Mouse (Mus musculus) limb, embryonic 15.5 days (tissue): ENCODE data around the gene Scube2. TPM values are rescaled to one million over a fixed set of nuclear protein-coding genes. Genes with fewer than 3 reads are reported as not detected.

Experiments
- ATAC-seq: fragments of 200-750 bp; cut with Nextera tagmentation; 2 replicates; pipeline ENCODE4 v1.8.0; 2017; ENCODE audit warnings: low read depth, moderate TSS enrichment; ENCODE audit not compliant: insufficient number of reproducible peaks, low FRiP score, low TSS enrichment
- H3K27ac ChIP-seq: fragments of 300-500 bp; sonication (generic); 2 replicates; pipeline ENCODE4 v1.5.1; 2015; ENCODE audit warnings: moderate library complexity, mild to moderate bottlenecking, inconsistent platforms
- H3K27me3 ChIP-seq: fragments of 300-500 bp; sonication (generic); 2 replicates; pipeline ENCODE4 v1.6.1; 2015; ENCODE audit warnings: inconsistent platforms
- H3K36me3 ChIP-seq: fragments of 300-500 bp; sonication (generic); 2 replicates; pipeline ENCODE4 v1.6.1; 2015; ENCODE audit warnings: inconsistent platforms
- H3K4me1 ChIP-seq: fragments of 300-500 bp; sonication (generic); 2 replicates; pipeline ENCODE4 v1.6.1; 2015; ENCODE audit warnings: inconsistent platforms
- H3K4me2 ChIP-seq: fragments of 300-500 bp; sonication (generic); 2 replicates; pipeline ENCODE4 v1.6.1; 2015; ENCODE audit warnings: mild to moderate bottlenecking, inconsistent platforms
- H3K4me3 ChIP-seq: fragments of 300-500 bp; sonication (generic); 2 replicates; pipeline ENCODE4 v1.5.1; 2015; ENCODE audit warnings: mild to moderate bottlenecking, inconsistent platforms
- H3K9ac ChIP-seq: fragments of 300-500 bp; sonication (generic); 2 replicates; pipeline ENCODE4 v1.6.1; 2015; ENCODE audit warnings: inconsistent platforms
- H3K9me3 ChIP-seq: fragments of 300-500 bp; sonication (generic); 2 replicates; pipeline ENCODE4 v1.6.1; 2016; ENCODE audit warnings: inconsistent platforms
- WGBS: fragments of 180-500 bp; shearing (Covaris S2); methylation state at CpG from one replicate; pipeline ENCODE4 v1.1.7; 2015; 5-methylcytosine and 5-hydroxymethylcytosine counted together
- polyA plus RNA-seq: library from polyadenylated mRNA; unstranded; fragments of >200 nt; fragmentation: Nextera tagmentation; extraction: Ambion mirVana; gene quantifications from 2 replicates; pipeline ENCODE4 v1.2.1, GENCODE M21; 2015

The Scube2 gene
- polyA plus RNA-seq, 1 experiment from 2014 or later = 11.6 TPM

DNA sequence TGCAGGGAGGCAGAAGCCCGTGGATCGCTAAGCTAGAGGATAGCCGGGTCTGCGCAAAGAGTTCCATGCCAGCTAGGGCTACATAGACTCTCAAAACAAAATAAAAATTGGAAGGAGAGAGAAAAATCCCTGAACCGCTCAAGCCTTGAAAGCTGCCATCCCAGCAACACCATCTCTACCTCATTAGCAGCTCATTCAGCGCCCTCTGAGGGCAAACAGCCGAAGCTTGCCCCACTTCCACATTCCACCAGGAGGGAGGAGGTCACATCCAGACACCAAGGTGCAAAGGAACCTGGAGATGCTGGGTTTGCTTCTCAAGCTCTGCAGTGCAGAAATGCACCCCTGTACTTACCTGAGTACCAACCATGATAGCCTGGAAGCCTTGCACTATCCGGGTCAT, 10.6 kb upstream of the Scube2 start:
- H3K27me3 ChIP-seq = no peaks in the 10 kb centered on the region
- no peak for ATAC-seq
- WGBS = 55% methylated on average over 8 of the region's 8 CpGs

DNA sequence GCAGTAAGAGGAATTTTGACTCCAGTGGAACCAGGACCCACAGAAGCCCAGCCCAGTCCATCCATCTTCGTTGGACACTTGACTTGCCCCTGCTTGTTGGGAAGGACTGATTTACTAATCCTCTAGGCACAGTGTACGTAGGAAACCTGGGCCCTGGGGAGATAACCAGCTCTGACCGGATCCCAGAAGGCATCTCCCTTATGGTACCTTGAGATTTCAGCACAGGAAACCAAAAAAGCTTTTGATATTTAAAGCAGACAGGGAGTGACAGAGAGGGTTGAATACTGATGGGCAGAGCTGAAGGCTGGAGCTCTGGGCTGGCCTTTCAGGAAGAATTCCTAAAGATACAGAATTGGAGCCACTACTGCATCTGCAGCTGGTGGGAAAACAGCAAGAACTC, 10.1 kb upstream of the Scube2 start:
- H3K4me3 ChIP-seq = no peak overlapping the region
- H3K9ac ChIP-seq = no peak overlapping the region
- no peak for ATAC-seq
- no peak overlapping the region for H3K4me2 ChIP-seq
- H3K27ac ChIP-seq = no peak overlapping the region
- no peaks in the 10 kb centered on the region for H3K27me3 ChIP-seq
- peaks cover 4% of the 10 kb centered on the region; the same call in 1 of the 2 replicates for H3K4me1 ChIP-seq
- H3K9me3 ChIP-seq = no peaks in the 10 kb centered on the region
- no peaks in the 10 kb centered on the region for H3K36me3 ChIP-seq
- 47% methylated on average over 3 of the region's 3 CpGs for WGBS

More for the DNA sequence above, 10.6 kb upstream of the Scube2 start:
- no peak overlapping the region for H3K27ac ChIP-seq
- no peak overlapping the region for H3K9ac ChIP-seq
- H3K9me3 ChIP-seq = no peaks in the 10 kb centered on the region
- no peak overlapping the region for H3K4me3 ChIP-seq
- H3K4me1 ChIP-seq = peaks cover 4% of the 10 kb centered on the region; the same call in 1 of the 2 replicates
- no peaks in the 10 kb centered on the region for H3K36me3 ChIP-seq
- H3K4me2 ChIP-seq = no peak overlapping the region

- H3K27me3 ChIP-seq = no peaks in the 10 kb centered on the region
- no peak overlapping the region for H3K27ac ChIP-seq
- ATAC-seq = no peak
- no peaks in the 10 kb centered on the region for H3K9me3 ChIP-seq
- no peak overlapping the region for H3K4me2 ChIP-seq
- H3K4me1 ChIP-seq = peaks cover 4% of the 10 kb centered on the region; the same call in 1 of the 2 replicates
- no peaks in the 10 kb centered on the region for H3K36me3 ChIP-seq
- no peak overlapping the region for H3K4me3 ChIP-seq
- no peak overlapping the region for H3K9ac ChIP-seq
Observed at GRCm38 (mm10) chr7:109875033-109875432, 9.6 kb upstream of the Scube2 start.

DNA sequence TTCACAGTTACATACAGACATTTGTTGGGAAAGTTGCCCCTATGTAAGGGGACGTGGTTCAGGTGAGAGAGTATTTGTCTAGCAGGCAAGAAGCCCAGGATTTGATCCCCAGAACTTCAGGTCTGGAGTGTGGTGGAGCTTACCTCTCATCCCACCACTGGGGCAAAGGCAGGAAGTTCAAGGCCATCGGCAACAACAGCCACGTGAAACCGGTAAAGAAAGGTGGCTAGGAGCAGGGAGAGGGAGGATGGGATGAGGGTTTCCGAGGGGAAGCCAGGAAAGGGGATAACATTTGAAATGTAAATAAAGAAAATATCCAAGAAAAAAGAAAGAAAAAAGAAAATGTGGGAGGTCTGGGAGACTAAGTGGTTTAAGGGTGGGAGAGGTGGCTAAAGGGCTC, 7.7 kb upstream of the Scube2 start:
- H3K4me3 ChIP-seq = no peak overlapping the region
- no peak overlapping the region for H3K27ac ChIP-seq
- no peaks in the 10 kb centered on the region for H3K9me3 ChIP-seq
- H3K36me3 ChIP-seq = no peaks in the 10 kb centered on the region
- no peak overlapping the region for H3K4me2 ChIP-seq
- 52% methylated on average over 5 of the region's 5 CpGs for WGBS
- no peak for ATAC-seq
- H3K4me1 ChIP-seq = 0 out of 2 replicates have a peak, but pooled peaks cover 2% of the 10 kb centered on the region
- no peak overlapping the region for H3K9ac ChIP-seq
- no peaks in the 10 kb centered on the region for H3K27me3 ChIP-seq

DNA sequence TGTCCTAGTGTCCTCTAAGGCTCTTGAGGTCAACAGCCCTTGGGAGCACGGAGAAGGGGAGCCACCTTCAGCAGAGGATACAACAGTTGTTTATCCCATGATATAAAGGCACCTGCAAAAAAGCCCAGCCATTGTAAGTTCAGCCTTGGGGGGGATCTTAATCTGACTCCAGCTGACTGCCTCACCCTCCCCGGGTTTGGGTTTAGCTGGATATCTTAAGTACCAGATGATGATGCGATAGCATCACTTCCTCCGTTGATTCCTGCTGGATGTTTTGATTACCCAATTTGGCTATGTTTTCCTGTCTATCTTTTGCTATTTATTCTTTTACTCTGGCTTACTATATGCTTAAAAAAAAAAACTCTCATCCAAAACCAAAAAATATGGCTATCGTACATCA, 5.8 kb upstream of the Scube2 start:
- Histone ChIP-seq H3K36me3 (no peaks in the 10 kb centered on the region), H3K27me3 (peaks cover 11% of the 10 kb centered on the region; the same call in 1 of the 2 replicates), H3K4me1 (0 out of 2 replicates have a peak, but pooled peaks cover 2% of the 10 kb centered on the region), H3K27ac (no peak overlapping the region), H3K9ac (no peak overlapping the region), H3K9me3 (no peaks in the 10 kb centered on the region), H3K4me2 (no peak overlapping the region), H3K4me3 (no peak overlapping the region)
- 83% methylated on average over 5 of the region's 5 CpGs for WGBS
- no peak for ATAC-seq

- ATAC-seq = no peak
- H3K4me2 ChIP-seq = no peak overlapping the region
- H3K9me3 ChIP-seq = no peaks in the 10 kb centered on the region
- no peak overlapping the region for H3K4me3 ChIP-seq
- H3K27me3 ChIP-seq = peaks cover 35% of the 10 kb centered on the region
- no peak overlapping the region for H3K9ac ChIP-seq
- no peak overlapping the region for H3K27ac ChIP-seq
- H3K36me3 ChIP-seq = no peaks in the 10 kb centered on the region
- whole genome bisulfite sequencing = 30% methylated on average over 3 of the region's 3 CpGs
- peaks cover 18% of the 10 kb centered on the region for H3K4me1 ChIP-seq
Observed at GRCm38 (mm10) chr7:109868498-109868897, 3.0 kb upstream of the Scube2 start.

DNA sequence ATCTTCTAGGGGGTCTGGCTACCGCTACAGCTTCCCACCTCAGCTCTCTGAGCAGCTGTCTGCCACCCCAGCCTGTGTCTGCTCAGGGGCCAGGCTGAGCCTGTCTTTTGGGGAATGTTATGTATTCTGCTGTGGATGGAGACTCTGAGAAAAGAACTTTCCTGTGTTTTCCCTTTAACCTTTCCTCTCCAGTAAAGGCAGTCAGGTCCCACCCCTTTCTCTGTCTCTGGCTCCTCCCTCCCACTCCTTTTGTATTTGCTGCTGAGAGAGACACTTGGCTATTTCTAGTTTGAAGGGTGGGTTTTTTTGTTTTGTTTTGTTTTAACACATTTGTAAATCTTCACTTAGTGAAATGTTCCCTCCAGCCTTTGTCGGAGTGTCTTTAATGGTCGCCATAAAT, 1.2 kb upstream of the Scube2 start:
- Histone ChIP-seq H3K9me3 (no peaks in the 10 kb centered on the region), H3K4me1 (peaks cover 18% of the 10 kb centered on the region), H3K4me3 (no peak overlapping the region), H3K9ac (no peak overlapping the region), H3K4me2 (no peak overlapping the region), H3K36me3 (no peaks in the 10 kb centered on the region), H3K27ac (no peak overlapping the region), H3K27me3 (peaks cover 44% of the 10 kb centered on the region)
- WGBS = 54% methylated on average over 3 of the region's 3 CpGs
- ATAC-seq = no peak

GRCm38 (mm10) chr7:109863561-109863960, 1.9 kb downstream of the Scube2 start:
- H3K4me3 ChIP-seq = no peak overlapping the region
- H3K27me3 ChIP-seq = peaks cover 44% of the 10 kb centered on the region
- H3K27ac ChIP-seq = no peak overlapping the region
- 29% methylated on average over 4 of the region's 4 CpGs for WGBS
- H3K9ac ChIP-seq = no peak overlapping the region
- H3K4me1 ChIP-seq = peaks cover 17% of the 10 kb centered on the region
- no peaks in the 10 kb centered on the region for H3K9me3 ChIP-seq
- H3K4me2 ChIP-seq = no peak overlapping the region
- no peak for ATAC-seq
- H3K36me3 ChIP-seq = no peaks in the 10 kb centered on the region

DNA sequence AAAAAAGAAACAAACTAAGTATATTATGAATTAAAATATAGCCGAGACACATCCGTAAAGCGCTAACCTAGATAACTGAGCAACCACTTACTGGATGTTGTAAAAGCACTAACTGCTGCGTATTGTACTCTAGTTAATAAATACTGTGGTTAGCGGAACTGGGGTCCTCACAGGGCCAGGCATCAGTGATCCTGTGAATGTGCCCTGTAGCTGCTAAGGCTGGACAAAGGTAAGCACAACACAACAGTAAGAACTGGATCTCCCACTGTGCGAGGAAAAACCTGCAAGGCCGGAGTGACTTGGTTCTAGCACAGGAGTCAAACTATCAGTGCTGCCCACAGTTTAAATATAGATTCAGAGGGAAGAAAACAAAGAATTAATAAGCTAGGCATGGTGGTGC, 5.3 kb downstream of the Scube2 start:
- no peak overlapping the region for H3K4me3 ChIP-seq
- no peak for ATAC-seq
- H3K4me2 ChIP-seq = no peak overlapping the region
- 77% methylated on average over 7 of the region's 7 CpGs for WGBS
- H3K9ac ChIP-seq = no peak overlapping the region
- no peak overlapping the region for H3K27ac ChIP-seq
- peaks cover 8% of the 10 kb centered on the region for H3K4me1 ChIP-seq
- no peaks in the 10 kb centered on the region for H3K9me3 ChIP-seq
- H3K27me3 ChIP-seq = peaks cover 26% of the 10 kb centered on the region
- no peaks in the 10 kb centered on the region for H3K36me3 ChIP-seq

GRCm38 (mm10) chr7:109859354-109859753, 6.1 kb downstream of the Scube2 start:
- 65% methylated on average over 6 of the region's 6 CpGs for WGBS
- Histone ChIP-seq H3K36me3 (no peaks in the 10 kb centered on the region), H3K9me3 (no peaks in the 10 kb centered on the region), H3K4me1 (peaks cover 3% of the 10 kb centered on the region; the same call in 1 of the 2 replicates), H3K9ac (no peak overlapping the region), H3K4me2 (no peak overlapping the region), H3K27ac (no peak overlapping the region), H3K27me3 (peaks cover 18% of the 10 kb centered on the region), H3K4me3 (no peak overlapping the region)
- ATAC-seq = no peak

GRCm38 (mm10) chr7:109852752-109853212, 12.7 kb downstream of the Scube2 start:
- peaks cover 11% of the 10 kb centered on the region; the same call in 1 of the 2 replicates for H3K4me1 ChIP-seq
- H3K36me3 ChIP-seq = no peaks in the 10 kb centered on the region
- H3K27ac ChIP-seq = no peak overlapping the region
- no peak overlapping the region for H3K4me3 ChIP-seq
- no peak overlapping the region for H3K4me2 ChIP-seq
- peaks cover 3% of the 10 kb centered on the region; the same call in 1 of the 2 replicates for H3K27me3 ChIP-seq
- 42% methylated on average over 7 of the region's 7 CpGs for WGBS
- ATAC-seq = no peak
- H3K9ac ChIP-seq = no peak overlapping the region
- no peaks in the 10 kb centered on the region for H3K9me3 ChIP-seq

DNA sequence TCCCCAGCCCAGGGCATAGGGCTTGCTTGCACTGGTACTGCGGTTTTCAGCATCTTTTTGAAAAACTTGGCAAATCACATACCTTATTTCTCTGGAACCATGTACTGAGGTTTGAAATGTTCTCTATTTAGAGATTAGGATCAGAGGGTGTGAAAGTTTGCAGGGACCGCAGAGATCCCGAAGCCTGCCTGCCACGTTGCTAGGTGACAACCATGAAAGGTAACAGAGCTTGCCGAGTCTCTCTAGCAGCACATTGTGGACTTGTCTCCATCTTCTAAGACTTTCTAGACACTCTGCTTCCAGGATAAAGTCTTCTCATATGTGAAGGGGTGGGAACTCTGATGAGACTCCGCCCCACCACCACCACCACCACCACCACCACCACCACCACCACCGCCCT, 13.5 kb downstream of the Scube2 start:
- H3K27me3 ChIP-seq = peaks cover 3% of the 10 kb centered on the region; the same call in 1 of the 2 replicates
- no peaks in the 10 kb centered on the region for H3K9me3 ChIP-seq
- no peaks in the 10 kb centered on the region for H3K36me3 ChIP-seq
- no peak overlapping the region for H3K4me3 ChIP-seq
- 83% methylated on average over 7 of the region's 7 CpGs for WGBS
- H3K4me1 ChIP-seq = peaks cover 11% of the 10 kb centered on the region; the same call in 1 of the 2 replicates
- H3K4me2 ChIP-seq = no peak overlapping the region
- no peak overlapping the region for H3K27ac ChIP-seq
- ATAC-seq = no peak
- no peak overlapping the region for H3K9ac ChIP-seq

- no peak overlapping the region for H3K4me2 ChIP-seq
- no peaks in the 10 kb centered on the region for H3K36me3 ChIP-seq
- H3K4me3 ChIP-seq = no peak overlapping the region
- 0 out of 2 replicates have a peak, but pooled peaks have one; percentile 40 for ATAC-seq
- no peak overlapping the region for H3K27ac ChIP-seq
- peaks cover 11% of the 10 kb centered on the region; the same call in 1 of the 2 replicates for H3K4me1 ChIP-seq
- 53% methylated on average over 3 of the region's 3 CpGs for WGBS
- H3K9ac ChIP-seq = no peak overlapping the region
- H3K27me3 ChIP-seq = peaks cover 3% of the 10 kb centered on the region; the same call in 1 of the 2 replicates
- H3K9me3 ChIP-seq = no peaks in the 10 kb centered on the region
Observed at GRCm38 (mm10) chr7:109850531-109850930, 14.9 kb downstream of the Scube2 start.
